Mouse (Mus musculus) erythroblast, embryonic 14.5 days (primary cell): ENCODE data around the gene Zbtb2. TPM values are rescaled to one million over a fixed set of nuclear protein-coding genes. Genes with fewer than 3 reads are reported as not detected.

Source experiments
- H3K27me3 ChIP-seq: 2 replicates; pipeline ENCODE4 v1.6.1; 2012; ENCODE audit warnings: inconsistent platforms; ENCODE audit not compliant: control insufficient read depth
- H3K36me3 ChIP-seq: 2 replicates; pipeline ENCODE4 v1.6.1; 2012; ENCODE audit warnings: mild to moderate bottlenecking, inconsistent platforms; ENCODE audit not compliant: control insufficient read depth
- H3K4me1 ChIP-seq: 2 replicates; pipeline ENCODE4 v1.6.1; 2012; ENCODE audit warnings: inconsistent platforms; ENCODE audit not compliant: control insufficient read depth
- H3K4me3 ChIP-seq: replicated peaks from 2 replicates; pipeline ENCODE3; 2012; ENCODE audit warnings: moderate library complexity, mild to moderate bottlenecking, inconsistent platforms
- H3K9me3 ChIP-seq: 2 replicates; pipeline ENCODE4 v1.6.1; 2012; ENCODE audit warnings: low read length, inconsistent platforms, mixed read lengths; ENCODE audit not compliant: control insufficient read depth
- GATA1 ChIP-seq: IDR thresholded peaks from 2 replicates; pipeline ENCODE4 v1.6.1; 2012; ENCODE audit warnings: low read length, inconsistent platforms, mixed read lengths
- TAL1 ChIP-seq: IDR thresholded peaks from 3 replicates; pipeline ENCODE4 v1.6.1; 2012; ENCODE audit warnings: low read length, inconsistent platforms, mixed read lengths
- polyA plus RNA-seq: library from polyadenylated mRNA; stranded (reverse); fragments of >175 nt; gene quantifications from 2 replicates; pipeline ENCODE4 v1.2.3, GENCODE M21; 2012

The Zbtb2 gene
- polyA plus RNA-seq, 1 experiment, result 0.20 TPM

- no peak for TF ChIP-seq TAL1
- no peak overlapping the region for H3K4me3 ChIP-seq
- no peaks in the 10 kb centered on the region for H3K27me3 ChIP-seq
- H3K9me3 ChIP-seq, result no peaks in the 10 kb centered on the region
- peaks cover 25% of the 10 kb centered on the region for H3K36me3 ChIP-seq
- H3K4me1 ChIP-seq, result no peaks in the 10 kb centered on the region
These were observed 14.3 kb downstream of the Zbtb2 start for GRCm38 (mm10) chr10:4373558-4373957.

- no peak for TF ChIP-seq GATA1
- no peak for TF ChIP-seq TAL1
- H3K4me1 ChIP-seq, result no peaks in the 10 kb centered on the region
- H3K27me3 ChIP-seq, result no peaks in the 10 kb centered on the region
- H3K4me3 ChIP-seq, result no peak overlapping the region
- H3K9me3 ChIP-seq, result no peaks in the 10 kb centered on the region
- H3K36me3 ChIP-seq, result peaks cover 31% of the 10 kb centered on the region
These were observed 15.9 kb downstream of the Zbtb2 start for GRCm38 (mm10) chr10:4372011-4372410.

GRCm38 (mm10) chr10:4370105-4370504 is 17.8 kb downstream of the Zbtb2 start:
- H3K27me3 ChIP-seq, result no peaks in the 10 kb centered on the region
- no peak overlapping the region for H3K4me3 ChIP-seq
- H3K9me3 ChIP-seq, result no peaks in the 10 kb centered on the region
- H3K4me1 ChIP-seq, result no peaks in the 10 kb centered on the region
- peaks cover 31% of the 10 kb centered on the region for H3K36me3 ChIP-seq
- no peak for TF ChIP-seq TAL1

GRCm38 (mm10) chr10:4364618-4365017 is 23.3 kb downstream of the Zbtb2 start:
- no peak overlapping the region for H3K4me3 ChIP-seq

GRCm38 (mm10) chr10:4357435-4357834 is 30.5 kb downstream of the Zbtb2 start:
- Histone ChIP-seq H3K4me1 (no peaks in the 10 kb centered on the region), H3K4me3 (no peak overlapping the region), H3K27me3 (no peaks in the 10 kb centered on the region), H3K36me3 (no peaks in the 10 kb centered on the region), H3K9me3 (peaks cover 5% of the 10 kb centered on the region; the same call in 1 of the 2 replicates)
- TF ChIP-seq TAL1, result no peak
- no peak for TF ChIP-seq GATA1

More at GRCm38 (mm10) chr10:4364618-4365017, 23.3 kb downstream of the Zbtb2 start:
- peaks cover 14% of the 10 kb centered on the region for H3K36me3 ChIP-seq
- no peak for TF ChIP-seq GATA1
- TF ChIP-seq TAL1, result no peak
- H3K9me3 ChIP-seq, result peaks cover 9% of the 10 kb centered on the region
- H3K4me1 ChIP-seq, result no peaks in the 10 kb centered on the region
- no peaks in the 10 kb centered on the region for H3K27me3 ChIP-seq

- TF ChIP-seq TAL1 (no peak), GATA1 (no peak)
- no peaks in the 10 kb centered on the region for H3K27me3 ChIP-seq
- H3K4me3 ChIP-seq, result no peak overlapping the region
- no peaks in the 10 kb centered on the region for H3K4me1 ChIP-seq
- H3K36me3 ChIP-seq, result no peaks in the 10 kb centered on the region
- peaks cover 3% of the 10 kb centered on the region; the same call in 1 of the 2 replicates for H3K9me3 ChIP-seq
These were observed 31.3 kb downstream of the Zbtb2 start for GRCm38 (mm10) chr10:4356640-4357039.

- Histone ChIP-seq H3K4me3 (no peak overlapping the region), H3K9me3 (no peaks in the 10 kb centered on the region), H3K27me3 (no peaks in the 10 kb centered on the region), H3K4me1 (no peaks in the 10 kb centered on the region), H3K36me3 (no peaks in the 10 kb centered on the region)
- no peak for TF ChIP-seq TAL1
- no peak for TF ChIP-seq GATA1
These were observed 31.9 kb downstream of the Zbtb2 start for GRCm38 (mm10) chr10:4355882-4356451.

- H3K9me3 ChIP-seq, result no peaks in the 10 kb centered on the region
- H3K36me3 ChIP-seq, result no peaks in the 10 kb centered on the region
- no peaks in the 10 kb centered on the region for H3K27me3 ChIP-seq
- H3K4me3 ChIP-seq, result no peak overlapping the region
- no peaks in the 10 kb centered on the region for H3K4me1 ChIP-seq
- no peak for TF ChIP-seq GATA1
These were observed 33.3 kb downstream of the Zbtb2 start for GRCm38 (mm10) chr10:4354371-4355260.

- Histone ChIP-seq H3K4me3 (no peak overlapping the region), H3K36me3 (no peaks in the 10 kb centered on the region), H3K27me3 (no peaks in the 10 kb centered on the region), H3K4me1 (peaks cover 4% of the 10 kb centered on the region), H3K9me3 (no peaks in the 10 kb centered on the region)
- no peak for TF ChIP-seq GATA1
- TF ChIP-seq TAL1, result no peak
These were observed 40.3 kb downstream of the Zbtb2 start for GRCm38 (mm10) chr10:4347591-4347990.

- no peak for TF ChIP-seq GATA1
- no peak for TF ChIP-seq TAL1
- no peaks in the 10 kb centered on the region for H3K36me3 ChIP-seq
- H3K4me3 ChIP-seq, result no peak overlapping the region
- no peaks in the 10 kb centered on the region for H3K9me3 ChIP-seq
- peaks cover 4% of the 10 kb centered on the region for H3K4me1 ChIP-seq
- H3K27me3 ChIP-seq, result no peaks in the 10 kb centered on the region
These were observed 40.8 kb downstream of the Zbtb2 start for GRCm38 (mm10) chr10:4347136-4347492.
